Mouse (Mus musculus) liver (tissue): ENCODE data around the gene Kcnq1.

Experiments
- DNase-seq: peaks from one replicate; pipeline ENCODE4 v3.0.0-alpha.2; 2020; ENCODE audit warnings: mixed read lengths

Kcnq1 gene

GRCm38 (mm10) chr7:143188589-143188988 lies 82.4 kb downstream of the Kcnq1 start:
- DNase-seq, result no peak

DNA sequence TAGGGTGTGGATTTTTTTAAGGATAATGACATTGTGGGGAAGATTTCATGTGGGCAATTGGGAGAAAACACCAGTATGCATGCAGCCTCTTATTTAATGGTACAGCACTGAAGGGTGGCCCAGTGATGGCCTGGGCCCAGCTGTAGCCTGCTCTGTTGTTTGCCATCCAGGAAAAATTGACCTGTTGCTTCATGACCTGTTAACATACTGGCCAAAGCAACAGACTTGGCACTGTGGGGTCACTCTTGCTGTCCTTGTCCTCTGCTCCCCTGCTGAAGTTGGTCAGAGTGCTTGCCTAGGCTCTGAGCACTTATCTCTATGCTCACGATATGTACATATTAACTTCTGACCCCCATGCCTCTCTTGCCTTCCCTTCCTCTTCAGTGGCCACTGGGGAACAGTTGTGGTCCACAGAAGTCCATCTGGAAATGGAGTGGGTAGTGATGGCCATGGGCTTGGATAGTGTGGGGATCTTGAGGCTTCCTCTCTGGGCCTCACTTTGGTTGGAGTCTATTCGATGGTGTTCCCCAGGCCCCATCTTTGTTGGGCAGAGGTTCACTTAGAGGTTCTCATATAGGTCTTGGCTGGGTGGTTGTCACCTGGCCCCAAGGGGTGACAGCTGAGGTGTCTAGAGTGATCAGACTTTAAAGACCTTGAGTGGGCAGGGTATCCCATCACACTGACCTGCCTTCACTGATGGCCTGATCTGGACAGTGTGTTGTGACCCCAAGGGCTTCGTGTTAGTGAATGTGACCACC lies 84.0 kb downstream of the Kcnq1 start:
- no peak for DNase-seq

DNA sequence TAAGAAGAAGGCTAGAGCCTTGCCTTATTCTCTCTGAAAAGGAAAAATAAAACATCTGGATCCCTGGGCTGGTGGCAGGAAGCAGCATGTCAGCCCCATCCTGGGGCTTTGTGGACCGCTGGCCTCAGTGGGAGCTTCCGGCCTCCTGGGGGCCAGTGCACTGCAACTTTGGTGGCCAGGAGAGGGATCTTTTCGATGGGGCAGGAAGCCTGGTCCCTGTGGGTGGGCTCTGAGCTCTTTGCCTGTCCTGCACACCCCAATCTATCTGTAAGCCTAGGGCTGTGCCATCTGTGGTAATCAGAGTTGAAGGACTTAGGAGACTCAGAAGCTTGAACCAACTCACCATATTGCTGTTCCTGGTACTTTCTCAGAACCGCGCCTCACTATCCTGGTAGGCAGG lies 84.7 kb downstream of the Kcnq1 start:
- no peak for DNase-seq

- DNase-seq, result no peak
These were observed 86.2 kb downstream of the Kcnq1 start for GRCm38 (mm10) chr7:143192392-143192791.

DNA sequence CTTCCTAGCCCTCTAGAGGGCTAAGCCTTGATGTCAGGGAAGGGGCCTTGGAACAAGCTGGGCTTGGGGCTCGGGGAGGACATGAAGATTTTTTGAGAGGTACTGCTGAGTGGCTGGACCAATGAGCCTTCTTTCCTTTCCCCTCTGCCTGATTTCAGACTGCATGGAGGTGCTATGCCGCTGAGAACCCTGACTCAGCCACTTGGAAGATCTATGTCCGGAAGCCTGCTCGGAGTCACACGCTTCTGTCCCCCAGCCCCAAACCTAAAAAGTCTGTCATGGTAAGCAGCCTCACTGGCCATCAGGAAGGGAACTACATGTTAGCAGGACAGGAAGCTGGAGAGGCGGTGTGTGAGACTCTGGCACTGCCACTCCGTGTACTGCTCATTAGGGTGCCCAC lies 87.9 kb downstream of the Kcnq1 start:
- DNase-seq, result no peak

- DNase-seq, result no peak
These were observed 91.8 kb downstream of the Kcnq1 start for GRCm38 (mm10) chr7:143197951-143198440.

DNA sequence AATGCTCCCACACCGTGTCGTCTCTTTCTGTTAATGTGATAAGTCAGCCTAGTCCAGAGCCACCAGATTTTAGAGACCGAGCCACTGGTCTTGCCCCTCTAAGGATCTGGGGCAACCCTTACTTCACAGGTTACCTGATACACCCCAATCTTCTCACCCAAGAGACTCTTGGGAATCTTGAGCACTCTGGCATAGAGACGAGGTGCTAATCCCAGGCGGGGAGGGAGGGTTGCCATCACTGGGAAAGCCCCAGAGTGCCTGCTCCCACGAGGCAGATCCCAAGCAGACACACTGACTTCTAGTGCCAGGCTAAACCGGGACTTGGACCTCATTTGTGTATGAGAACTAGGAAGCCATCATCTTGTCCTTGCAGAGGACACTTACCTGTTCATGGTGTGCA lies 92.3 kb downstream of the Kcnq1 start:
- DNase-seq, result no peak

DNA sequence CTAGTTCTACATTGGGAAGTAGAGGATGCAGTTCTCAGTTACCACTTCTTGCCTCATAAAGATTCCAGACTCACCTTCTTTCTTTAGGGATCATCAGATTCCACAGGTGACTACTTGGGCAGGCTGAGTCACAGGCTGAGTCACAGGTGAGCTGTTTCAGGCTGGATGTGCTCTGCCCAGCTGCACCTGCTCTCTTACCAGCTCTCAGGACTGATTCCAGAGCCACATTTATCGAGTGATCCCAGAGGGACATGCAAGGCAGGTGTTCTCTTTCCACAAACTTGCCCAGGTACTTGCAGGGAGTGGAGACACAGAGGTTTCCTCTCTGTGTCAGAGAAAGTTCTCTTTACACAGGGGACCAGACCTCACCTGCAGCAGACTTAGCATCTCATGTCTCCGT lies 95.1 kb downstream of the Kcnq1 start:
- DNase-seq, result no peak

DNA sequence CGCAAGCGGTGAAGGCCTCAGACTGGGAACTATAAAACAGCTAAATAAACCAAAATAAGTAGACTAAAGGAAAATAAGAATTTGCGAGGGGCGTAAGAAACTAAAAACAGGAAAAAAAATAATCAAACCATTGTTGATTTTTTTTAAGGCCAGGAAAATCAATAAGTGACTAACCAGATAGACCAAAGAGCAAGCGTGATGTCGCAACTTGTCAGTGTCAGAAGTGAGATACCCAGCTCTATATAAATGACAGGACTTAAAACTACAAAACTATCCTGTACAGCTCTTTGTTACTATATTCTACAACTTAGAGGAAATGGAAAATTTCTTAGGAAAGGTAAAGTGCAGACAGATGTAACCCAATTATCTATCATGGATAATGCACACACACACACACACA lies 97.7 kb downstream of the Kcnq1 start:
- DNase-seq, result no peak

DNA sequence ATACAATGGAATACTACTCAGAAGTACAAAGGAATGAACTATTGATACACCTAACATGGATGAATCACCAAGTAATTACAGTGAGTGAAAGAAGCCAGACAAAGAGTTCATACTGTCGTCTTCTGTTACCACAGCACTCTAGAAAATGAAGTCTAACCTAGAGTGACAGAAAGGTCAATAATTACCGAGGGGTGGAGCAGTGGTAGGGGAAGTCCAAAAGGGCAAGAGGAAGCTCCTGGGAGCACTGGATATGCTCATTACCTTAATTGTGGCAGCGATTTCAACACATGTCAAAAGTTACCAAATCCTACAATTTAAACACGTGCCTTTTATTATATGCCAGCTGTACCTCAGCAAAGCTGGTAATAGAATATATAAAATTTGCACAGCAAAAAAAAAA lies 100.9 kb downstream of the Kcnq1 start:
- DNase-seq, result no peak

DNA sequence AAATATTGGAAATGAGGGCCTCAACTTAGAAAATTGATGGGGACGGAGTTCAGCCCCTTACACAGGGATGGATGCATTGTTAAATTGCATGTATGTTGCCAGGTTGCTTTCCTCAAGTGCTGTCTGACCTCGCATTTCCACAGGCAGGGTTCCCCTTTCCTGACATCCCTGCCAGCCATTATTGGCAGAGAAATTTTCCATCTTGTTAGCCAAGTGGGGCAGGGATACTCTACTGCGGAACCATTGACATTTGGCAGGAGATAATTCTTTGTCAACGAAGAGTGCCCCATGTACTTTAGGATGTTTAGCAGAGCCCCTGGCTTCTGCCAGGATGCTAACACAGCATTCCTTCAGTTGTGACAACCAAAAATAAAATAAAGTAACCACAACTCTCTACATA lies 104.6 kb downstream of the Kcnq1 start:
- no peak for DNase-seq

GRCm38 (mm10) chr7:143251206-143251605 lies 145.0 kb downstream of the Kcnq1 start:
- DNase-seq, result no peak

- no peak for DNase-seq
These were observed 147.1 kb downstream of the Kcnq1 start for GRCm38 (mm10) chr7:143253126-143253871.

DNA sequence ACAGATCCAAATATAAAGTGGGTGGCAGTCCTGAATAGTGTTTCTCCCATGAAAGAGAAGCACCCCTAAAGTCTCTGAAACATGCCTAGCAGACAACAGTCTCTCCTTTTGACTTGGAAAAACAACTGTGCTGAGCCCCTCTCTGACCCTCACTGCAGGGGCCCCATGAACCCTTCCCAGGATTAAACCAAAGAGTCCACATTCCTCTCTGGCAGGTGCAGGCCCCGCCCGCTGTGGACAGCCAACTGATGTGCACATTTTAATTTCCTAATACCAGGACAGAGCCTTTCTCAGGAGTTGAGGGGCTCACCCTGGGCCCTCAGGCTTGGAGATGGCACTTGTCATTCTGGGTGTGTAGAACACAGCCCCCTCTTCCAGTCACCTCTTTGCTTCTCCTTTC lies 148.7 kb downstream of the Kcnq1 start:
- DNase-seq, result no peak

DNA sequence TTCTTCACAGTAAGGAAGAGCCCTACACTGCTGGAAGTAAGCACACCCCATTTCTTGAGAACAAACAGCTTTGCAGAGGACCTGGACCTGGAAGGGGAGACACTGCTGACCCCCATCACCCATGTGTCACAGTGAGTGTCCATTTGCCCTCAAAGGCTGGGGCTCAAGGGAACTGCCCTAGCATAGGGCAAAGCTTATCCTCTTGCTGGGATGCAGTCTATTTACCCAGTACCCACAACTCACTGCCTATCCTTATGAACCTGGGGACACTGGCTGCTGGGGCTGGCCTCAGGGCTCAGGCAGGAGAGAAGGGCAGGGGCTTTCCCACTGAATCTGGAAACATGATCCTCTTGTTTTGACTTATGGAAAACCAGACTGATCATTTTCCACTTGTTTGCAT lies 155.1 kb downstream of the Kcnq1 start:
- no peak for DNase-seq

DNA sequence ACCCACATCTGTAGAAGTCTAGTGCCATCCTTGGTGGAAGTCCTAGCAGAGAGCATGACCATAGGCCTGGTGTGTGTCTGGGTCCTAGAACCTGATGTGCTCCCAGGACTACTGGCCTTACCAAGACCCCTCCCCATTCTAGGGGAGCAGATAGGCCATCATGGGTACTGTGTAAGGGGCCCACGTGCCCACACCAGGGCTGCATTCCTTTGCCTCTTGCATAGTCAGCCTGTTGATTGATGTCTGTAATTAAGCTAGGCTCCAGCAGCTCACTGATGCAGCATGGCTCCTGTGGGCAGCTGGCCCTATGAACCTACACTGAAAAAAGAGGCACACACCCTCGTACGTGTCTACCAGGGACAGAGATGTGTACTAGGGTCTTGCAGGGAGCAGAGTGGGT lies 157.4 kb downstream of the Kcnq1 start:
- no peak for DNase-seq

- DNase-seq, result no peak
These were observed 157.8 kb downstream of the Kcnq1 start for GRCm38 (mm10) chr7:143263966-143264365.

DNA sequence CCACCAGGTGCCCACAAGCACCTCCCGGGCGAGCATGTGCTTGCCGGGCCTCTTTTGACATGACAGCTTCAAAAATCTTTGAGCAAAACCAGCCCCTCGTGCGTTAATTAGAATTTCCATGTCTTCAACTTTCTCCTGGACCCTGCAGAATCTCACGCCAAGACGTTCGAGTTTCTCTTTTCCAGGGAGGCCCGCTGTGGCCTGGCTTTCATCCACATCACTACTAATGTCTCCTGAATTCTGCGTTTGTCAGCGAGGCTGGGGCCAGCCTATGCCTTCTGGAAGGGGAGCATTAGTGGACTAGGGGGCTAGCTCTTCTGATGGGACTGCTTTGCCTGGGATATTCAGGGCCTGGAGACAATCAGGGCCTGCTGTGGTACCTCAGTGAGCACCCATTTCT lies 159.2 kb downstream of the Kcnq1 start:
- no peak for DNase-seq

DNA sequence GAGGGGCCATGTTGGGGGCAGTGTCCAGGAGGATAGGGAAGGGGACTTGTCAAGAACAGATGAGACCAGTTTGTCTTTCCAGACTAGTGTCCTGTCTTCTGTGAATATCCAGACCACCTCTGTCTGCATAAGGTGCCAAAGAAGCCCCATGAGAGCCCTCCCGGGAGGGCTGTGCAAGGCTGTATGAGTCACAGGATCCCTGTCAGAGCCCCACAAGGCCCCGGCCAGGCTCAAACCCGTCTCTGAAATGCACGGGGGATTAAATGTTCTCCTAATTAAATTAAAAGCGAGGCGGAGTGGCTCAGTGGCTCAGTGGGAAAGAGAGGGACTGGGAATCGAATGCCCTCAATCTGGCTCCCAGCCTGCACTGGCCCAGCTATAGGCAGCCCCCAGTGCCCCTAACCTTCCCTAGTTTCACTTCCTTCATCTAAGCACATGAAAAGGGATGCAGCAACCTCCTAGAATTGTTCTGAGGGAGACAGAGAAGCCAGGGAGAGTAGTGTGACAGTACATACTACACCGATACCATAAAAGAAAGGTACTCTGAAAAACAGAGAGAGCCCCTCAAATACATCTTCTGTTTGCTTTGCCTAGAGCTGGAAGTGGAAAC lies 159.8 kb downstream of the Kcnq1 start:
- DNase-seq, result no peak

GRCm38 (mm10) chr7:143273747-143274146 lies 167.6 kb downstream of the Kcnq1 start:
- DNase-seq, result no peak

- DNase-seq, result no peak
These were observed 168.9 kb downstream of the Kcnq1 start for GRCm38 (mm10) chr7:143275030-143275429.

GRCm38 (mm10) chr7:143283625-143284024 lies 177.5 kb downstream of the Kcnq1 start:
- no peak for DNase-seq

- no peak for DNase-seq
These were observed 178.7 kb downstream of the Kcnq1 start for GRCm38 (mm10) chr7:143284866-143285265.

GRCm38 (mm10) chr7:143285440-143285839 lies 179.3 kb downstream of the Kcnq1 start:
- no peak for DNase-seq
